In the genomic region with DNA sequence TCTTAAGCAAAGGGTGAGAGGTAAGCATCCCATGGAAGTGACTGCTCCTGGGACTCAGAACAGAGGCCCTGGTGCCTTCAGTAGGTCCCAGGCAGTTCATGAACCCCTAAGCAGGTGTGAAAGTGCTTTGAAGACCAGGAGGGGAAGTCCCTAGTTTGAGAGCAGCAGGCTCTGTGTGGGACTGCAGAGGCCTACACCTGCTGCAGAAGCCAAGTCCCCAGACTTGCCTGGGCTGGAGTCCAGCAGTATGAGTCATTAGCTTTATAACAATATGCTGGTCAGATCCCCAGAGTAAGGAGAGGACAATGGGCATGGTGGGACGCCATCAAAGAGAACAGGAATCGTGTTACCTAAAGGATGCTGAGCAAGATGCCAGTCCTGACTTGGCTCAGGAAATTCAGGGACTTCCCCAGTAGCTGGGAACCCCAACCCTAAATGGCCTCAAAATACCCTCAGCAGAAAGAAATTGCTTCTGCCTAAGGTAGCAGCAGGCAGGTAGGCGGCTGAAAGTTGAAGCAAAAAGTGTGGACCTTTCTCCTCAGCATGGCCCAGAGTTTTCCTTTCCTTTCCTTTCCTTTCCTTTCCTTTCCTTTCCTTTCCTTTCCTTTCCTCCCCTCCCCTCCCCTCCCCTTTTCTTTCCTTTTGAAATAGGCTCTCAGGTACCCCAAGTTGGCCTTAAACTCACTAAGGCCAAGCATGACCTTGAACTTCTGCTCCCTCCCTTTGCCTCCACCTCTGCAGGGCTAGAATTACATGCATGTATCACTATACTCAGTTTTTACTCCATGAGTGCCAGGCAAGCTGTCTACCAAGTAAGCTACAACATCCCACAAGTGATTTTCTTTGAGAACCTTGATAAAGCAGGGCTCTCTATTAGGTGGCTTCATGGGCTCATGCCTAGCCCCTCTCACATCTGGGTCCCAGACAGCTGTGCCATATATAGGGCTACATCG, we compare ENCODE assay signal across 8 mouse cellular contexts. TPM values are rescaled to one million over a fixed set of nuclear protein-coding genes. Genes with fewer than 3 reads are reported as not detected.
DNase-seq lines count a peak whose midpoint lies in the region; ATAC-seq and TF ChIP-seq lines count a peak whose summit lies in the region.

No protein-coding gene starts in this region.

- 0 out of 2 replicates have a peak, but pooled peaks have one; percentile 54 for ATAC-seq in stomach, postnatal 0 days (ENCODE audit: low FRiP score, low TSS enrichment)
- no peak for ATAC-seq in forebrain, embryonic 13.5 days

- no peak overlapping the region for H3K4me2 ChIP-seq in stomach, postnatal 0 days (replicated peaks; ENCODE audit: low read depth)
- no peak overlapping the region for H3K4me2 ChIP-seq in forebrain, embryonic 13.5 days

- no peak overlapping the region for H3K4me3 ChIP-seq in stomach, postnatal 0 days (ENCODE audit: low read depth, low read length)
- H3K4me3 ChIP-seq in forebrain, embryonic 13.5 days: no peak overlapping the region

- intact Hi-C loops in heart, postnatal 14 days (cut with DNase I): no loop called here

- no peak overlapping the region for H3K9ac ChIP-seq in stomach, postnatal 0 days (ENCODE audit: low read length)
- H3K9ac ChIP-seq in forebrain, embryonic 13.5 days: no peak overlapping the region

- no peaks in the 10 kb centered on the region for H3K27me3 ChIP-seq in stomach, postnatal 0 days (ENCODE audit: control insufficient read depth, insufficient read depth, low read length)
- peaks cover 8% of the 10 kb centered on the region; the same call in 1 of the 2 replicates for H3K27me3 ChIP-seq in forebrain, embryonic 13.5 days

- peak; percentile 9 to 34 for DNase-seq in lung, adult 18-20 months
- DNase-seq in lung, postnatal 10 days: no peak
- DNase-seq in adipocyte (ENCODE audit: low spot score): peak; percentile 22
- peak; percentile 56 to 58 for DNase-seq in heart, postnatal 14 days
- peak; percentile 28 for DNase-seq in stomach, postnatal 0 days (ENCODE audit: low spot score)
- no peak for DNase-seq in cerebellum, adult 9-11 months
- DNase-seq in embryo, embryonic 11 days: no peak

- TF ChIP-seq CTCF in stomach, postnatal 0 days (IDR thresholded peaks at IDR 0.05; ENCODE audit: low read depth): no peak

- no peaks in the 10 kb centered on the region for H3K4me1 ChIP-seq in stomach, postnatal 0 days (replicated peaks; ENCODE audit: control insufficient read depth, insufficient read depth)
- H3K4me1 ChIP-seq in forebrain, embryonic 13.5 days: no peaks in the 10 kb centered on the region

- WGBS in stomach, postnatal 0 days: 66% methylated on average over 4 of the region's 4 CpGs
- 71% methylated on average over 4 of the region's 4 CpGs for WGBS in forebrain, embryonic 13.5 days

- no peak for TF ChIP-seq EP300 in stomach, postnatal 0 days (optimal IDR thresholded peaks at IDR 0.05)

- no peak overlapping the region for H3K27ac ChIP-seq in stomach, postnatal 0 days (replicated peaks)
- no peak overlapping the region for H3K27ac ChIP-seq in forebrain, embryonic 13.5 days

- no peaks in the 10 kb centered on the region for H3K36me3 ChIP-seq in stomach, postnatal 0 days (ENCODE audit: control insufficient read depth, insufficient read depth, low read length)
- no peaks in the 10 kb centered on the region for H3K36me3 ChIP-seq in forebrain, embryonic 13.5 days (ENCODE audit: poor library complexity, severe bottlenecking)

- no peaks in the 10 kb centered on the region for H3K9me3 ChIP-seq in stomach, postnatal 0 days (ENCODE audit: control insufficient read depth, low read length)
- no peaks in the 10 kb centered on the region; the same call in 1 of the 2 replicates for H3K9me3 ChIP-seq in forebrain, embryonic 13.5 days (replicated peaks)

RNA-seq across cellular contexts. Expression of a gene that starts 4.6 kb away (rescaled TPM):
- total RNA-seq in heart, postnatal 14 days (2021): under 1 TPM; 0.17 to 0.19 TPM
- 0.04 TPM in 2 replicates for polyA plus RNA-seq in stomach, postnatal 0 days (2015; fragmentation: Nextera tagmentation; extraction: Ambion mirVana)
- polyA plus RNA-seq in forebrain, embryonic 13.5 days (2015; fragmentation: Nextera tagmentation; extraction: Ambion mirVana): 0.08 and 0.18 TPM in 2 replicates

Comparison
In these comparisons a context has a peak if more than half of its experiments do, and no peak if none do; other contexts are left out.
1. DNase-seq: peak in lung, adult 18-20 months (2 of 2), adipocyte (single experiment), heart, postnatal 14 days (2 of 2) and stomach, postnatal 0 days (single experiment); none in lung, postnatal 10 days (single experiment), cerebellum, adult 9-11 months (single experiment) and embryo, embryonic 11 days (single experiment).